Mouse (Mus musculus) liver, postnatal 0 days (tissue): ENCODE measurements around the gene Trmt44. TPM values are rescaled to one million over a fixed set of nuclear protein-coding genes. Genes with fewer than 3 reads are reported as not detected.
A peak's percentile ranks its signal among the peaks of the same experiment; 100 is the strongest.

ENCODE experiments used
- ATAC-seq: fragments of 200-750 bp; cut with Nextera tagmentation; 2 replicates; pipeline ENCODE4 v1.8.0; 2017; ENCODE audit warnings: mild to moderate bottlenecking, moderate library complexity
- DNase-seq: peaks from one replicate; pipeline ENCODE4 v3.0.0-alpha.2; 2016
- H3K27ac ChIP-seq: fragments of 300-500 bp; sonication (generic); 2 replicates; pipeline ENCODE4 v1.5.1; 2014; ENCODE audit warnings: antibody characterized with exemption, moderate library complexity, mild to moderate bottlenecking, low read depth
- H3K27me3 ChIP-seq: fragments of 300-500 bp; sonication (generic); 2 replicates; pipeline ENCODE4 v1.6.1; 2014; ENCODE audit warnings: low read length, control low read depth, mixed read lengths; ENCODE audit not compliant: insufficient read depth
- H3K36me3 ChIP-seq: fragments of 300-500 bp; sonication (generic); replicated peaks from 2 replicates; pipeline ENCODE4 v1.6.1; 2014; ENCODE audit warnings: mild to moderate bottlenecking, control low read depth, low read length, moderate library complexity, mixed read lengths; ENCODE audit not compliant: insufficient read depth
- H3K4me1 ChIP-seq: fragments of 300-500 bp; sonication (generic); 2 replicates; pipeline ENCODE4 v1.6.1; 2014; ENCODE audit warnings: antibody characterized with exemption, mild to moderate bottlenecking, control low read depth; ENCODE audit not compliant: insufficient read depth
- H3K4me2 ChIP-seq: fragments of 300-500 bp; sonication (generic); 2 replicates; pipeline ENCODE4 v1.6.1; 2014; ENCODE audit warnings: low read depth, mild to moderate bottlenecking, low read length, moderate library complexity, mixed read lengths
- H3K4me3 ChIP-seq: fragments of 300-500 bp; sonication (generic); 2 replicates; pipeline ENCODE4 v1.5.1; 2014; ENCODE audit warnings: low read depth, low read length
- H3K9ac ChIP-seq: fragments of 300-500 bp; sonication (generic); replicated peaks from 2 replicates; pipeline ENCODE4 v1.6.1; 2014; ENCODE audit warnings: mild to moderate bottlenecking, moderate library complexity
- H3K9me3 ChIP-seq: fragments of 300-500 bp; sonication (generic); 2 replicates; pipeline ENCODE4 v1.6.1; 2016; ENCODE audit warnings: mild to moderate bottlenecking, control low read depth, low read length, mixed read lengths
- CTCF ChIP-seq: sonication (generic); IDR thresholded peaks from 2 replicates; pipeline ENCODE4 v1.5.1; 2016; ENCODE audit warnings: antibody characterized with exemption, low read depth
- EP300 ChIP-seq: IDR thresholded peaks from 2 replicates; pipeline ENCODE4 v1.6.1; 2016; ENCODE audit warnings: antibody characterized with exemption, low read depth, mild to moderate bottlenecking
- whole genome bisulfite sequencing: fragments of 180-500 bp; shearing (Covaris S2); extraction: QIAGEN DNeasy Blood & Tissue Kit; methylation state at CpG from one replicate; pipeline ENCODE4 v1.1.7; 2014; ENCODE audit not compliant: insufficient replicate concordance; 5-methylcytosine and 5-hydroxymethylcytosine counted together
- polyA plus RNA-seq: library from polyadenylated mRNA; unstranded; fragments of >200 nt; fragmentation: Nextera tagmentation; extraction: Ambion mirVana; gene quantifications from 2 replicates; pipeline ENCODE4 v1.2.1, GENCODE M21; 2015

Gene Trmt44
- polyA plus RNA-seq, 1 experiment from 2014 or later: 1.7 TPM

GRCm38 (mm10) chr5:35541059-35541790, 33.6 kb downstream of the Trmt44 start:
- DNase-seq (no peak), ATAC-seq (no peak)
- Histone ChIP-seq H3K27ac (no peak overlapping the region), H3K27me3 (no peaks in the 10 kb centered on the region), H3K9ac (no peak overlapping the region), H3K36me3 (no peaks in the 10 kb centered on the region), H3K4me3 (no peak overlapping the region), H3K4me2 (no peak overlapping the region), H3K4me1 (no peaks in the 10 kb centered on the region), H3K9me3 (no peaks in the 10 kb centered on the region)
- 58% methylated on average over 4 of the region's 4 CpGs for WGBS
- TF ChIP-seq CTCF (no peak), EP300 (no peak)

GRCm38 (mm10) chr5:35540555-35540954, 34.3 kb downstream of the Trmt44 start:
- no peaks in the 10 kb centered on the region for H3K9me3 ChIP-seq
- no peak overlapping the region for H3K4me3 ChIP-seq
- H3K36me3 ChIP-seq: no peaks in the 10 kb centered on the region
- ATAC-seq (no peak), DNase-seq (no peak)
- 56% methylated on average over 5 of the region's 5 CpGs for WGBS
- no peaks in the 10 kb centered on the region for H3K27me3 ChIP-seq
- no peaks in the 10 kb centered on the region for H3K4me1 ChIP-seq
- H3K9ac ChIP-seq: no peak overlapping the region
- no peak overlapping the region for H3K4me2 ChIP-seq
- H3K27ac ChIP-seq: no peak overlapping the region
- TF ChIP-seq CTCF (no peak), EP300 (no peak)

- WGBS: 62% methylated on average over 4 of the region's 4 CpGs
- DNase-seq: no peak
These were observed 35.3 kb downstream of the Trmt44 start for GRCm38 (mm10) chr5:35539576-35539975.

GRCm38 (mm10) chr5:35538022-35538421, 36.8 kb downstream of the Trmt44 start:
- 74% methylated on average over 3 of the region's 3 CpGs for WGBS

More at GRCm38 (mm10) chr5:35539576-35539975, 35.3 kb downstream of the Trmt44 start:
- ATAC-seq: no peak
- TF ChIP-seq EP300 (no peak), CTCF (no peak)
- Histone ChIP-seq H3K36me3 (no peaks in the 10 kb centered on the region), H3K27me3 (no peaks in the 10 kb centered on the region), H3K4me1 (no peaks in the 10 kb centered on the region), H3K27ac (no peak overlapping the region), H3K9me3 (no peaks in the 10 kb centered on the region), H3K9ac (no peak overlapping the region), H3K4me3 (no peak overlapping the region), H3K4me2 (no peak overlapping the region)

DNA sequence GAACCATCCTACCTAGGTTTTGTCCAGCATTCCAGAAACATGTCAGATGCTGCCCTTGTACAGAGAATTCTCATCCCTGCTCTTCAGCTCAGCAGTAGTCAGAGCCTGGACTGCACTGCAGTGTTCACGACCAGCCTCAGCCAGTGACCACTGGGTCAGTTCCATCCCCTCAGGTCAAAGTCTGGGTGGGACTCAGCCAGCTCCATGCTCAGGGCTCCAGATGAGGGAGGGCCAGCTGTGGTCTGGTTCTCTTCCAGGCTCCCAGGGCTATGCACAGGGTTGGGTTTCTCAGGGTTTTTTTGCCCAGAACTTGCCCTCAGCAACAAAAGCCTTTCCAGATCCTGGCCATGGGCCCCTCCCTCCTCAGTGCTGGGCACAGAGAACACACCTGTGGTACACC, 37.4 kb downstream of the Trmt44 start:
- no peaks in the 10 kb centered on the region for H3K36me3 ChIP-seq
- TF ChIP-seq CTCF (no peak), EP300 (no peak)
- H3K9me3 ChIP-seq: no peaks in the 10 kb centered on the region
- DNase-seq (no peak), ATAC-seq (no peak)
- no peaks in the 10 kb centered on the region for H3K4me1 ChIP-seq
- H3K4me3 ChIP-seq: no peak overlapping the region
- H3K27ac ChIP-seq: no peak overlapping the region
- H3K9ac ChIP-seq: no peak overlapping the region
- no peaks in the 10 kb centered on the region for H3K27me3 ChIP-seq
- no peak overlapping the region for H3K4me2 ChIP-seq
- WGBS: 42% methylated on average over 1 of the region's 1 CpGs

More at GRCm38 (mm10) chr5:35538022-35538421, 36.8 kb downstream of the Trmt44 start:
- H3K27me3 ChIP-seq: no peaks in the 10 kb centered on the region
- no peak for ATAC-seq
- no peaks in the 10 kb centered on the region for H3K9me3 ChIP-seq
- H3K9ac ChIP-seq: no peak overlapping the region
- H3K4me1 ChIP-seq: no peaks in the 10 kb centered on the region
- DNase-seq: no peak
- no peak overlapping the region for H3K27ac ChIP-seq
- no peaks in the 10 kb centered on the region for H3K36me3 ChIP-seq
- TF ChIP-seq CTCF (no peak), EP300 (no peak)
- H3K4me2 ChIP-seq: no peak overlapping the region
- H3K4me3 ChIP-seq: no peak overlapping the region

- ATAC-seq: no peak
- Histone ChIP-seq H3K4me1 (no peaks in the 10 kb centered on the region), H3K9me3 (no peaks in the 10 kb centered on the region), H3K27ac (no peak overlapping the region), H3K4me2 (no peak overlapping the region), H3K4me3 (no peak overlapping the region), H3K36me3 (no peaks in the 10 kb centered on the region), H3K27me3 (no peaks in the 10 kb centered on the region), H3K9ac (no peak overlapping the region)
- TF ChIP-seq CTCF (peak; percentile 54), EP300 (no peak)
- no peak for DNase-seq
- WGBS: 57% methylated on average over 3 of the region's 3 CpGs
These were observed 38.6 kb downstream of the Trmt44 start for GRCm38 (mm10) chr5:35536271-35536670.
